Mouse (Mus musculus): ENCODE results near the gene Bptf.
"Not testable (repeated sequence)": the region's sequence is repeated elsewhere in the genome, so short reads cannot be mapped to it uniquely, and the experiment has no call there.

The Bptf gene

DNA sequence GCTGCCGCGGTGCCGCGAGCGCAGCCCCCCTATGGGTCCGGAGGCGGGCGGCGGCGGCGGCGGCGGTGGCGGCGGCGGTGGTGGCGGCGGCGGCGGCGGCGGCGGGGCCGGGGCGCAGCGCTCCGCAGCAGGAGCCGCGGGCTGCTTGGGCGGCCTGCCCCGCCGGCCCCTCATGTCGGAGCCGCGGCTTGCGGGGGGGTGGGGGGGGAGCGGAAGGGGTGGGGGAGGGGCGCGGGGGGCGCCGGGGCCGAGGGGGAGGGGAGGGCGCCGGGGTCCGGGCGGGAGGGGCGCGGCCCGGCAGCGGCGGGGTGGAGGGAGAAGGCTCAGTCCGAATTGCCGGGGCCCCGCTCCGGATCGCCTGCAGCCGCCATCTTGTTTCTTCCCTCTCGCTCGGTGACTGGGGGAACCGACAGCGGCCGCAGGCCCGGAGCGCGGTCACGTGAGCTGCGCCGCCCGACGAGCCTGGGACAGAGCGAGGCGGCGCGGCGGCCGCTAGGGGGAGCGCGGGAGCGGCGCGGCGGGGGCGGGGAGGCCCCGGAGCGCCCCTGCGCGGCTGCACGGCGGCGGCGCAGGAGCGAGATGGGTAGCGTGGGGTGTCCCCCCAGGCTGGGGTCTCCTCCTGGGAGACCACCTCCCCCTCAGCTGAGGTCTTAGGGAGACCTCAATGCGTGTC lies at the start of gene Bptf:
TSS of gene Bptf (minus strand) at position 379 of the 673 bp plus-strand sequence.
- no peak for DNase-seq (ENCODE audit: extremely low spot score, low read depth, low spot score)

DNA sequence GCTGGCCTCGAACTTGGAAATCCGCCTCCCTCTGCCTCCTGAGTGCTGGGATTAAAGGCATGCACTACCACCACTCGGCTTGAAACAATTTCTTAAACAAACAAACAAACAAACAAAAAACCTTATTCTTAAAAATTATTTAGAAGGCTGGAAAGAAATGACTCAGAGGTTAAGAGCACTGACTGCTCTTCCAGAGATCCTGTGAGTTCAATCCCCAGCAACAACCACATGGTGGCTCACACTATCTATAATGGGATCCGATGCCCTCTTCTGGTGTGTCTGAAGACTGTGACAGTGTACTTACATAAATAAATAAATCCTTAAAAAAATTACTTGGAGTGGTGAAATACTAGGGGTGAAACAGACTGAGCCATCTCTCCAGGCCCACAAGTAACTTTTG lies 29.3 kb upstream of the Bptf start:
- no peak for DNase-seq (ENCODE audit: extremely low spot score, low read depth, low spot score)

DNA sequence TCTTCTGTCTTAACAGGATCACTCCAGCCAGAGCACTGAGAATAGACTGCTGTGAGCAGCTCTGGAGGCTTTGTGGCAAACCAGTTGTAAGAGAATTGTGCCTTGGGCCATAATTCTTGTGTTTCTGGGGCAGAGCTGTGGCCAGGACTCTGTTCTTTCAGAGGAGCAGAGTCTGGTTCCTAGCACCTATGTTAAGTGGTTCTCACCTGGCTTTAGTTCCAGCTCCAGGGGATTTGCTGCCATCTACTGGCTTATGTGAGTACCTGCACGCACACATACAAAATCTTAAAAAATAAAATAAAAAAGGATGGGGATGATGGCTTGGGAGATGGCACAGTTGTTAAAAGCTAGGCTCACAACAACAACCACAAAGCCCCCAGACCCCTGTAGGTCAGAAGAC lies 27.1 kb upstream of the Bptf start:
- no peak for DNase-seq (ENCODE audit: extremely low spot score, low read depth, low spot score)

DNA sequence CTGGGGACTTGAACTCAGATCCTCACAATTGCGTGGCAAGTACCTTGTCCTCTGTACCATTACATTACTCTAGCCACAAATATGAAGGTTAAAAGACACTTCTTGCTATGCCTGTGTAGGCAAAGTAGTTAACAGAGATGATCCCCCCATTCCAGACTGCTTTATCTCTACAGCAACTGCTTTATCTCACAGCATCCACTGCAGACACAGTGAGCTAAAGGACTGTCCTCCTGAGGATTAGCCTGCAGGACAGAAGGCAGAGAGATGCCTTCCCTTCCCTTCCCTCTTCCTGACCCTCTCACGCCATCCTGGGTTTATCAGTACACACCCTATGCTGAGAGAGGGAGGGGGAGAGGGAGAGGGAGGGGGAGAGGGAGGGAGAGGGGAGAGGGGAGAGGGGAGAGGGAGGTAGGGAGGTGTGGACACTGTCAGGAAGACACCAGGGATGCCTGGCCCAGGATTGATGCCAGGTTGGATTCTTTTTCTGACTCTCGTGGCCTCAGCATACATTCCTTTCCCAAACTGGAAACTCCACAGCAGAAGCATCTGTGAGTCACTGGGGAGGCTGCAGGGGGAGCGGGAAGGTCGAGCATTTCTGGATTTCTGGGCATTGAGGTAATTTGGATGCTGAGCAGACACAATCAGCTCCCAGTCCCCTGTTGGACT lies 25.2 kb upstream of the Bptf start:
- no peak for DNase-seq (ENCODE audit: extremely low spot score, low read depth, low spot score)

DNA sequence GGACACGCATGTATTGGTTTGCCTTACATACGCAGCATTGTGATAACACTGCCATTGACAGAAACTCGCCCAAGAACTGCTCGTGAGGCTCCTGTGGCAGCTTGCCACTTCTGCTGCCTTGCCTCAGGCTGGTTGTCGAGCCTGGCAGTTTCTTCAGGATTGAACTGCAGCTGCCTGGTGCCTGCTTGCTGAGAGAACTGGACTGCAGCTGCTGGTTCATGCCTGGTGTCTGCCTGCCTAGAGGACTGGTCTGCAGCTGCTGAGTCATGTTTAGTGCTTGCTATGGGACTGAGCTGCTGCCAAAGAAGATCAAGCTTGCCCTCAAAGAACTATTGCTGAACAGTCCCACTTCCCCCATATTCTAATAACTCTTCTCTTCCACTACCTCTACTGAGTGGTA lies 23.4 kb upstream of the Bptf start:
- DNase-seq (ENCODE audit: extremely low spot score, low read depth, low spot score): no peak

DNA sequence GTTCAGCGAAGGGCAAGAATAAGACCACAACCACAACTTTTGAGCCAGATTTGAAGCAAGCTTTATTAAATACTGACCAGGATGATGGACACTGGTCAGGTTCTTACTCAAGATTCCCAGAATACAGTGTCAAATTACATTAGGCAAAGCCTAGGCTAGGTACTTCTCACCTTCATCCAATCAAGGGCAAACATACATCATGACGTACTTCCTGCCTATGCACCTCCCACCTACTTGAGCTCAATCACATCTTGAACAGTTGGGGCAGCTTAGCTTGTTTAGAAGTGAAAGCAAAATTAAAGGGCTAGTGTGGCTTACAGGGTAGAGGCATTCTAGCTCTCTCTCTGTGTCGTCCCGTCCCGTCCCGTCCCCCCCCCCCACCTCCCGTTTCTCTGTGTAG lies 22.5 kb upstream of the Bptf start:
- no peak for DNase-seq (ENCODE audit: extremely low spot score, low read depth, low spot score)

DNA sequence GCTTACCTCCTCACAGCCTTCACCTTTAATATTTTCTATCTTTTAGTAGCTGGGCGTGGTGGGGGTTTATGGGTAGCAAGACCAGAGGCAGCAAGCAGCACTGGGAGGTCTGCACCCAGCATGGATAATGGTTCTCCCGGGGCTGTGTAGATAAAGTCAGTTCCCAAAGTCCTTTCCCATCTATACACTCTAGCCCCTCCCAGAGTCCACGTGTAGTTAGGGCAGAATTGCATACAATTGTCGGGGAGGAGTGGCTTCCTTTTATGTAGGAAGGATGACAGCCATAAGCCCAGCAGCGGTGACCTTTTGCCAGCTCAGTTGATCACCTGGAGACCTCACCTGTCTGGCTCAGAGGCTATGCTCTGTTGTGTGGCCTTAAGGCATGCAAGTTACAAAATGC lies 21.7 kb upstream of the Bptf start:
- no peak for DNase-seq (ENCODE audit: extremely low spot score, low read depth, low spot score)

DNA sequence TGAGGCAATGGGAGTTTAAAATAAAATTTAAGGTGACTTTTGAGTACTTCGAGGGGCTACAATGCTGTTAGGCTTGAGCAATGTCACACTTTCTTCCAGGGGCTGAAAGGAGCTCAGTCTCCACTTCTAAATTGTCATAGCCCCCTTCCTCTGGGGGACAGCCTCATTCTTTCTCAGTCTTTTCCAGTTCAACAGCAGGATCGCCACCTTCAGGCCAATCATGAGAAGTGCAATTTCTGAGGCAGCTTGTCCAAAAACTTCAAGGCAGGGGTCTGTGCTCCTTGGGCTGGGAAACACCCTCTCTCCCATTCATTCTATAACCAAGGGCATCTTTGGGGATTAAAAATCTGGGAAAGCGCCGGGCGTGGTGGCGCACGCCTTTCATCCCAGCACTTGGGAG lies 19.9 kb upstream of the Bptf start:
- no peak for DNase-seq (ENCODE audit: extremely low spot score, low read depth, low spot score)

DNA sequence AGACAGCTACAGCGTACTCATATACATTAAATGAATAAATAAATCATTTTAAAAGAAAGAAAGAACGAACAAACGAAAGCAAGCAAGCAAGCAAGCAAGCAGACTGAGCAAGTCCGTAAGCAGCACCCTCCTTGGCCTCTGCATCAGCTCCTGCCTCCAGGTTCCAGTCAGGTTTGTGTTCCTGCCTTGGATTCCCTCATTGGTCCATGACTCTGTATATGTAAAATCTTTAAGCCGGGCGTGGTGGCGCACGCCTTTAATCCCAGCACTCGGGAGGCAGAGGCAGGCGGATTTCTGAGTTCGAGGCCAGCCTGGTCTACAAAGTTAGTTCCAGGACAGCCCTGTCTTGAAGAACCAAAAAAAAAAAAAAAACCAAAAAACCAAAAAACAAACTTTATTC lies 12.0 kb upstream of the Bptf start:
- not testable (repeated sequence) for DNase-seq (ENCODE audit: extremely low spot score, low read depth, low spot score)

DNA sequence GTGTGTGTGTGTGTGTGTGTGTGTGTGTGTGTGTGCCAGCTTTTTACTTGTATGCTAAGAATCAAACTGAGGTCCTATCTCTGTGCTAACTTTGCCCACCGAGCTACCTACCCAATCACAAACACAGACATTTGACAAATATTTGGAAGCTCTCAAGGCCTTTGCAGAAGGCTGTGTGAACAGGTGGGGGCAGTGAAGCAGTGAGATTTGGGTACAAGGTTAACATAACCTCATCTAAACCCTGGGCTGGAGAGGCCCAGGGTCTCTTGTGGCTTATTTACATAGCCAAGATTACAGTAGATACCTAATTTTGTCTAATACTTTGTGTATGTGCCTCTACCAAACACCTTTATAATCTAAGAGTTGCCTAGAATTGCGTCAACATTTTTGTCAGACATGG lies 10.5 kb upstream of the Bptf start:
- no peak for DNase-seq (ENCODE audit: extremely low spot score, low read depth, low spot score)

DNA sequence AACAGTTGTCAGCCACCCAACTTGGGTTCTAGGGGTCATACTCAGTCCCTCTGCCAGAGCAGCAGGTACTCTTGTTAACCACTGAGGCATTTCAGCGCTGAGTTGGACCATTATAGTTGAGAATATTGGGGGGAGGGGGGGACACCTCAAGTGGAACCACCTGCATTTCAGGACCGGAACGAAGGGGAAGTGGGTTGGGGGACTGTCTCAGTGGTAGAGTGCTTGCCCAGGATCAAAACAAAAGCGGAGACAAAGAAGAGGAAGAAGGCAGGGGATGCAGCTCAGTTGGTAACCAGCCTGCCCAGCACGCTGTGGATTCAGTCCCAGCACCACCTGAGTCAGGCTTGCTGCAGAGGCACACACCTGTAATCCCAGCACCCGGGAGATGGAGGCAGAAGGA lies 8.8 kb upstream of the Bptf start:
- DNase-seq (ENCODE audit: extremely low spot score, low read depth, low spot score): no peak

DNA sequence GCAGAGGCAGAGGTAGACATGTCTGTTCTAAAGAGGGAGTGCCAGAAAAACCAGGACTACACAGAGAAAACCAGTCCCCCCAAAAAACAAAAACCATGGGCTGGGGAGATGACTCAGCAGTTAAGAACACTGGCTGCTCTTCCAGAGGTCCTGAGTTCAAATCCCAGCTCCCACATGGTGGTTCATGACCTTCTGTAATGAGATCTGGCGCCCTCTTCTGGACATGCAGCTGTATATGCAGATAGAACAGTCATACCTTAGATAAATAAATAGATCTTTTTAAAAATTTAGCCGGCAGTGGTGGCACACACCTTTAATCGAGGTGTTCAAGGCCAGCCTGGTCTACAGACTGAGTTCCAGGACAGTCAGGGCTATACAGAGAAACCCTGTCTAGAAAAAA lies 6.7 kb upstream of the Bptf start:
- DNase-seq (ENCODE audit: extremely low spot score, low read depth, low spot score): no peak

DNA sequence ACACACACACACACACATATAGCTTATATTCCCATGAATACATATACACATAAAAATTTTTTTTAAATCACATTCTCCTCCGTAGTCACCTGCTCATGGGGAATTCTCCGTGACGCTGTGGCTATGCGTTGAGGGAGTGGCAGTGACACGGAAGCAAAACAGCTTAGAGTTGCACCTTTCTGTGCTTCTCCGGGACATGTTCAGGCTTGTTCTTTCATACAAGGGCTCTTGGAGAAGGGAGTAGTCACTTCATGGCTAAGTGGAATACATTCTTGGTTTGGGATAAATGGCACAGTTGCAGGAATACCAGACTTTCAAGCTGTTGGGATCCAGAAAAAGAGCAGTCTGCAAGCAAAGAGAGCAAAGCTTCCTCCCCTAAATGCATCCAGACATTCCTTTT lies 5.7 kb upstream of the Bptf start:
- no peak for DNase-seq (ENCODE audit: extremely low spot score, low read depth, low spot score)

DNA sequence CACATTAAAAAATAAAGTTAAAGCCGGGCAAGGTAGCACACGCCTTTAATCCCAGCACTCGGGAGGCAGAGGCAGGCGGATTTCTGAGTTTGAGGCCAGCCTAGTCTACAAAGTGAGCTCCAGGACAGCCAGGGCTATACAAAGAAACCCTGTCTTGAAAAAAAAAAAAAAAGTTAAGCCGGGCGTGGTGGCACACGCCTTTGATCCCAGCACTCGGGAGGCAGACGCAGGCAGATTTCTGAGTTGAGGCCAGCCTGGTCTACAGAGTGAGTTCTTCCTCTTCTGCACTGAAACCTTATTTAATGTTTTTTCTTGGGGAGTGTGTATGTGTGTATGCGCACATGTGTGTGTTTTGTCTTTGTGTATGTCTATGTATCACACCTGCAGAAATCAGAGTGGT lies 4.5 kb upstream of the Bptf start:
- DNase-seq (ENCODE audit: extremely low spot score, low read depth, low spot score): not testable (repeated sequence)

DNA sequence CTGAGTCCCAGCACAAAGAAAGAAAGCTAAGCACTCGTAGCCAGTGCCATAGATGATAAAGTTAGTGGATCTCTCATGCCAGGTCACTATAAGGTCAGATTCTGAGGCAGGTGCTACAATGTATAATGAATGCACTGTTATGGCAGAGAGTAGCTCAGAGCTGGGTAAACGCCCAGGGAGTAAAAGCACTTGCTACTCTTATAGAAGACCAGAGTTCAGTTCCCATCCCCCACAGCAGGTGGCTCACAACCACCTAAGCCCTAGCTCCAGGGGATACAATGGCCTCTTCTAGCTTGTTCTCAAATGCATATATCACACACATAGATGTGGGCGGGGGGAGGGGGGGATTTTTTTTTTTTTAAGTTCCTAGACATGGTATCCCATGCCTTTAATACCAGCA lies 3.8 kb upstream of the Bptf start:
- no peak for DNase-seq (ENCODE audit: extremely low spot score, low read depth, low spot score)

DNA sequence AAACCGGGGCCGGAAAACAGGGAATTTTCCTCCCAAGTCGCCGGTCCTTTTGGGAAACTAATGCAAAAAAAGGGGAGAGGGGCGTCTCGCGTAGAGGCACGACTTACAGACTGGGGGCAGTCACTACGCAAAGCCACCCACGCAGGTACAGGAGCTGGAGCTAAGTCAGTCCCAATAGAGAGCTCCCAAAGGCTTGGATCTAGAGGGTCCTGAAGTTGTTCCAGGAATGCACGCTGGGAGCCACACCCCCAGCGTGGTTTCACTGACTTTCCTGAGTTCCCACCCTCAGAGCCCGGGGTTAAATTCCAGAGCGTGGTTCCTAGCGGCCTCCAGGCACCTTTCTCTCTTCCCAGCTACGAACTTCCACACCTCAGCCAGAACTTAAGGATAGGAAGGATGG lies 499 bp upstream of the Bptf start:
- no peak for DNase-seq (ENCODE audit: extremely low spot score, low read depth, low spot score)

DNA sequence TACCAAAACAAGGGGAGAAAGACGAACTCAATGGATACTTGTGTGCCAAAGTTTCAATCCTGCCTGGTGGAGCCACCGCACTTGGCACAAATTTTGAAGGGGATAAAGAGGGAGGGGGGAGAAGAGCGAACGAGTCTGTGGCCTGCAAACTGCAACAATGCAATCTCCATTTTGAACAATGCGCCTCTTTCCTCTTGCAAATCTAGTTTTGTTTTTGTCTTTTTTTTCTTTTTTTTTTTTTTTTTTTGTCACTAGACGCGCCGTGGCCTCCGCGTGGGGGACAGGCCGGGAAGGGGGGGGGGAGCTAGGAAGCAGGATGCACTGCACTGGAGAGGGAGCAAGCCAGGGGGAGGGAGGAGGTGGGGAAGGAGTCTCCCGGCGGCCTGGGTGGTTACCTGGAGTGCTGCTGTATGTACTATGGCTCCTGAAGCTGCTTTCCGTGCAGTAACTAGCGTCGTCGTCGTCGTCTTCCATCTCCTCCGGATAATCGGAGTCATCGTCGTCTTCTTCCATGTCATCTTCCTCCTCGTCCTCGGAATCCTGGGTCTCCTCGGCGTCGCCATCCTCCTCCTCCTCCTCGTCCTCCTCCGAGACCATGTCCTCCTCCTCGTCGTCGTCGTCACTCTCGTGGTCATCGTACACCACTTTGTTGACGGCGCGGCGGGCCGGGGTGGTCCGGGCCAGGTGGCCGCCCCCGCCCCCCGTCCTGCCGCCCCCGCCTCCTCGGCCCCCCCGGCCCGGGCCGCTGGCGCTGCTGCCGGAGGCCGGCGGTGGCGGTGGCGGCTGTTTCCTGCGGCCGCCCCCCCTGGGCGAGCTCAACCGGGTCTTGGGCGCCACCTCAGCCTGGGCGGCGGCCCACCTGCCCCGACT lies 813 bp downstream of the Bptf start:
- no peak for DNase-seq (ENCODE audit: extremely low spot score, low read depth, low spot score)

DNA sequence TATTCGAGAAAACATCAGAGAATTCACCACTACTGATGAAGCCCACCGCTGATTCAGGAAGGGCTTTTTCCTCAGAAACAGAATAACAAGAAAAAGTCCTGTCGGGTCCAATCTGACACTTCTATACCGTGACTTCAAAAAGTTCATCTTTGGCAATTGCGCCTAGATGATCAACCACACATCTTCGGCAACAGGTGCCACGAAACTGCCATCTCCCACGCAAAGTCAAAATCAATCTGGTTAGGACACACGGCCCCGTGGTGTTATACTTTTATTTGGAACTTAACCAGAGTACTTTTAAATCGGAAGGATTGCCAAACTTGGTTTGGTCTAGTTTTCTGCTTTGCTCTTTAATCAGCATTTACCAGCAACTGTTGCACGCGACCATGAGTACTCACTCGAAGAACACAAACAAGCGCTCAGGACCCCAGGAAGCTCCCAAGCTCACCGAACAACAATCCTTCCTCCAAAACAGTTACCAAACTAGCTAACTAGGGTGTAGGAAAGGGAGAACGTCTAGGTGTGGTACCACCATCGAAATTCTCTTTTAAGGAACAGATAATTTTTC lies 1.6 kb downstream of the Bptf start:
- no peak for DNase-seq (ENCODE audit: extremely low spot score, low read depth, low spot score)

DNA sequence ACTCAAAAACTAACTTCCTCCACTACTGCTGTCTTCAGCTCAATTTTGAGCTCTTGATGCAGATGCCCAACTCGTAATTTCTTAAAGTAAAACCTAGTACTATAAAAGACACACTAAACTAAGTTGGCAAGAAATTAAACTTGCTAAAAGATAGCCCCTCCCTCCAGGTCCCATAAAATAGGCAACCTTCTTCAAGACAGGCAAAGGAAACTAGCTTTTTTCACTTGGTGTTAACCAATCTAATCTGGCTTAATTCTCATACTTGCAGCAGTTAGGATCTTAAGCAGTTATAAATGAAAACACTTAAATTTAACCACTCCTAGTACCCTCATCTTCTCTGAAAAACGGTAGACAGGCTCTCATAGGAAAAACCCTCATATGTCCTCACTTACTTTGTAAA lies 2.3 kb downstream of the Bptf start:
- DNase-seq (ENCODE audit: extremely low spot score, low read depth, low spot score): no peak

DNA sequence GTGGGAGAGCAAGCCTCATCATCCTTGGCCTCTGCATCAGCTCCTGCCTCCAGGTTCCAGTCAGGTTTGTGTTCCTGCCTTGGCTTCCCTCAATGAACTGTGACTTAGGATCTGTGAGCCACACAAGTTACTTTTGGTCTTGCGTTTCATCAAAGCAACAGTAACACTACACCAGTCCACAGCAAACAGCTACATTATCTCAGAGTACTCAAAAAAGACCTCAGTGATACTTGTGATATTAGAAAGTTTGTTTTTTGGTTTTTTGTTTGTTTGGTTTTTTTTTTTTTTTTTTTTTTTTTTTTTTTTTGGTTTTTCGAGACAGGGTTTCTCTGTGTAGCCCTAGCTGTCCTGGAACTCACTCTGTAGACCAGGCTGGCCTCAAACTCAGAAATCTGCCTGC lies 5.2 kb downstream of the Bptf start:
- not testable (repeated sequence) for DNase-seq (ENCODE audit: extremely low spot score, low read depth, low spot score)

DNA sequence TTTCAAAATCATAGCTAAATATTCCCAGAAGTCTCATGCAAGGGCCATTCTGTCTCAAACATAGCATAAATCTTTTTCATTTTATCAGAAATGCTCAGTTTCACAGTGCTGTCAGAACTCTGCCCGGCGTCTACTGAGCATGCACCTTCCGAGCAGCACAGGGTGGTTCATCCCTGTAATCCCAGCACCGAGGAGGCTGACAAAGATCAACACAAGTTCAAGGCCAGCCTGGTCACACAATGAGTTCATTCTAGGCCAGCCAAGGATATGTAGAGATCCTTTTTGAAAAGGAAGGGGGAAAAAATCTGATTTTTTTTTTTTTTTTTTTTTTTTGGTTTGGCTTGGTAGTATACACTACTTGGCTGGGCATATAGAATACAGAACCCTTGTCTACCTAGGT lies 6.9 kb downstream of the Bptf start:
- DNase-seq (ENCODE audit: extremely low spot score, low read depth, low spot score): no peak

DNA sequence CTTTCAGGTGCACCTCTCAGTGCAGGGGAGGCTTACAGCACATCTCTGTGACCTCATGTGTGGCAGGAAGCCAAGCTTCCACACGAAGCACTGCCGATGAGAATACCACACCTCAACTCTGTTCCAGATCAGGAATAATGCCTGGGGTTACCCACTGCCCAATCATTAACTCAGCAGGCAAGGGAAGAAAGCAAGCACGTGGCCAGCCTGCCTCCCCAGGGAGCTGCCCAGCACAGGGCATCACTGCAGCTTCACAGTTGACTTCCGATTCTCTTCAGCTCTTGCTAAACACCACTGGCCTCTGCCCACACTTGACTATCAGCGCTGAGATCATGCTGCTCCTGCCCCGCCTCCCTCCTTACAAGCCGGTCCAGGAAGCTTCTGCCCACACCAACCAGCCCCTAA lies 7.6 kb downstream of the Bptf start:
- DNase-seq (ENCODE audit: extremely low spot score, low read depth, low spot score): no peak

Measured in hindlimb bud, embryonic 11.5 days (tissue).